Mouse (Mus musculus): ENCODE measurements around the gene Gm34653.
"Not testable (repeated sequence)": the region's sequence is repeated elsewhere in the genome, so short reads cannot be mapped to it uniquely, and the experiment has no call there.

- TF ChIP-seq CTCF (IDR thresholded peaks at IDR 0.05; ENCODE audit: low read depth, low read length); GATA1 (IDR thresholded peaks at IDR 0.05; ENCODE audit: borderline replicate concordance, low read length): not testable (repeated sequence)
These were observed 7.3 kb downstream of the Gm34653 start for GRCm38 (mm10) chr2:34840143-34840542.

All from G1E (cell line).